Mouse (Mus musculus) ES-Bruce4 (cell line): ENCODE measurements around the gene Os9. TPM values are rescaled to one million over a fixed set of nuclear protein-coding genes. Genes with fewer than 3 reads are reported as not detected.

Experiments
- H3K27ac ChIP-seq: 2 replicates; pipeline ENCODE4 v1.5.1; 2012; ENCODE audit warnings: low read length, inconsistent platforms; ENCODE audit not compliant: insufficient read depth
- H3K27me3 ChIP-seq: 2 replicates; pipeline ENCODE4 v1.6.1; 2012; ENCODE audit warnings: mild to moderate bottlenecking, low read length, inconsistent platforms; ENCODE audit not compliant: control insufficient read depth, poor library complexity, insufficient read depth, severe bottlenecking
- H3K36me3 ChIP-seq: 2 replicates; pipeline ENCODE4 v1.6.1; 2012; ENCODE audit warnings: inconsistent platforms, mild to moderate bottlenecking, low read length, moderate library complexity; ENCODE audit not compliant: control insufficient read depth, poor library complexity, insufficient read depth, severe bottlenecking
- H3K4me1 ChIP-seq: one replicate; pipeline ENCODE4 v1.8.1; 2011; ENCODE audit warnings: low read length; ENCODE audit not compliant: control insufficient read depth, insufficient read depth
- H3K4me3 ChIP-seq: 2 replicates; pipeline ENCODE4 v1.5.1; 2011; ENCODE audit warnings: low read depth, mild to moderate bottlenecking, low read length
- H3K9ac ChIP-seq: 2 replicates; pipeline ENCODE4 v1.6.1; 2012; ENCODE audit warnings: low read depth, mild to moderate bottlenecking, inconsistent platforms; ENCODE audit not compliant: poor library complexity, severe bottlenecking
- H3K9me3 ChIP-seq: replicated peaks from 2 replicates; pipeline ENCODE4 v1.6.1; 2012; ENCODE audit warnings: mild to moderate bottlenecking, low read length, inconsistent platforms; ENCODE audit not compliant: control insufficient read depth, poor library complexity, insufficient read depth, severe bottlenecking
- CTCF ChIP-seq: IDR thresholded peaks from one replicate; pipeline ENCODE4 v1.8.1; 2011; ENCODE audit warnings: low read depth, low read length
- EP300 ChIP-seq: IDR thresholded peaks from 2 replicates; pipeline ENCODE4 v1.6.1; 2011; ENCODE audit warnings: low read depth, low read length; ENCODE audit not compliant: insufficient read depth
- POLR2A ChIP-seq: IDR thresholded peaks from one replicate; pipeline ENCODE4 v1.8.1; 2011; ENCODE audit warnings: low read length; ENCODE audit not compliant: insufficient read depth
- polyA plus RNA-seq: library from polyadenylated mRNA; stranded (reverse); fragments of >200 nt; gene quantifications from 2 replicates; pipeline ENCODE4 v1.2.4, GENCODE M21; 2011; ENCODE audit warnings: low read depth; ENCODE audit not compliant: missing spikeins, insufficient read depth, insufficient read length

Gene Os9
- polyA plus RNA-seq, 1 experiment: 16.7 TPM

DNA sequence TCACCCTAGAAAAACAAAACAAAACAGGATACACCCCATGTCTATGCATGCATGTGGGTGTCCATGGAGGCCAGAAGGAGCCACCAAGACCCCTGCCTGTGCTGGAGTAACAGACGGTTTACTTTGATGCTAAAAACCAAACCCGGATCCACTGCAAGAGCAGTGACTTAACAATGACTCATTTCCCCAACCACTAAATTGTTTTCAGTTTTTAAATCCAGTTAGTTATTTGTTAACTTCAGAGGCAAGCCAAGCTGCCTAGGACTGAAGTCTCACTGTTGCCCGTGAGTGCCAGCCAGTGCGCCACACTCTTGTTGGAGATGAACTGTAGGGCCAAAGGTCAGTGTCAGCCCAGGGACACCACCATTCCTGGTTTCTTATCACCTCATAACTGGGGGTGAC is 29.5 kb upstream of the Os9 start:
- Histone ChIP-seq H3K27me3 (no peaks in the 10 kb centered on the region), H3K27ac (no peak overlapping the region), H3K4me3 (no peak overlapping the region), H3K9ac (no peak overlapping the region), H3K9me3 (0 out of 2 replicates have a peak, but pooled peaks cover 7% of the 10 kb centered on the region), H3K36me3 (no peaks in the 10 kb centered on the region), H3K4me1 (no peaks in the 10 kb centered on the region)
- no peak for TF ChIP-seq CTCF

DNA sequence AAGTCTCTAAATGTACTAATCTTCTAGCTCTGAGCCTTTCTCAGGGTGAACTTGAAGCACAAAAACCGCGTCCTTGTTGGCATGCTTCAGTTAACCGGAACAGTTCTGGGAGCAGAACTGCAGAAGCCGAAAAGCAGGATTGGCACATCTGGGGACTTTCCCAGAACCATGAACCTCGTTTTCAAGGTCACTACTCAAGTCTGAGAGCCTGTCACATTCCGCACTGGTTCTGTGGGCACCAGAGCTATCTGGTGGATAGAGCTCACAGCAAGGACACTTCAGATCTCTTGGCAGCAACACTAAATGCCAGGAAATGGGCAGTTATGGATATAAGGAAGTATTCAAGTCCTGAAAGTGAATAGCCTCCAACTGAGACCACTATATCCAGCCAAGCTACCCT is 26.2 kb upstream of the Os9 start:
- H3K27me3 ChIP-seq: no peaks in the 10 kb centered on the region
- peaks cover 3% of the 10 kb centered on the region; the same call in 1 of the 2 replicates for H3K9me3 ChIP-seq
- no peak overlapping the region for H3K27ac ChIP-seq
- H3K4me1 ChIP-seq: no peaks in the 10 kb centered on the region
- H3K36me3 ChIP-seq: no peaks in the 10 kb centered on the region
- TF ChIP-seq EP300 (no peak), POLR2A (no peak), CTCF (no peak)
- H3K9ac ChIP-seq: no peak overlapping the region
- no peak overlapping the region for H3K4me3 ChIP-seq

DNA sequence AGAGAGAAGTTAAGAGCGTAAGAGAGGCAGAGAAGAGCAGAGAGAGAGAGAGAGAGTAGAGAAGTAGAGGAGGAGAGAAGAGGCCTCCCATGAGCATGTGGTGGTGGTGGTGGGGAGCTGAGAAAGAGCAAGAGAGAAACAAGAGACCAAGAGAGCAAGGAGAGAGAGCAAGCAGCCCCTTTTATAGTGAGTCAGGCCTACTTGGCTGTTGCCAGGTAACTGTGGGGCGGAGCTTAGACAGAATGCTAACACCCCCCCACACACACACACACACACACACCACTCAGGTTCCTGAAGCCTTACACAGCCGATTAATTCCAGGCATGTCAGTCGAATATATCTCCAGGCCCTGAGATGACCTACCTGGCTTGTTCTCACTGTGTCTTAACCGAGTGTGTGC is 24.4 kb upstream of the Os9 start:
- H3K36me3 ChIP-seq: no peaks in the 10 kb centered on the region
- H3K9me3 ChIP-seq: no peaks in the 10 kb centered on the region; the same call in 1 of the 2 replicates
- H3K9ac ChIP-seq: no peak overlapping the region
- no peaks in the 10 kb centered on the region for H3K27me3 ChIP-seq
- no peaks in the 10 kb centered on the region for H3K4me1 ChIP-seq
- H3K4me3 ChIP-seq: no peak overlapping the region
- TF ChIP-seq POLR2A: no peak
- H3K27ac ChIP-seq: no peak overlapping the region

DNA sequence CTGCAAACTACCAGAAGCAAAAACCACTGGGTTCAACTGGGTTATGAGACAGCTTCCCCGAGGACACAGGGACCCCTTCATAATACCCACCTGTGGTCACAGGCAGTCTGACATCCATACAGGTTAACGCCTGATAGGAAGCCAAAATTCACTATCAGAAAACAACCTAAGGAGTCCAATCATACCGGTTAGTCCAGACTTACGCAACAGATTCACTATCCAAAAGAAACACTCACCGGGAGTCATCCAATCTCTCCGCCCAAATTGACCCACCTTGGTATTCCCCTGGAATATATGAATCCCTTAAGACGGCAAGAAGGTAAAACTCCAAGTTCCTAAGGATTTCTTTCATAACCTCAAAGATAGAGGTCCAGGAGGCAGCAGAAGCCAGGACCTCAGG is 23.6 kb upstream of the Os9 start:
- Histone ChIP-seq H3K27ac (no peak overlapping the region), H3K36me3 (no peaks in the 10 kb centered on the region), H3K4me1 (no peaks in the 10 kb centered on the region), H3K27me3 (no peaks in the 10 kb centered on the region), H3K4me3 (no peak overlapping the region), H3K9me3 (no peaks in the 10 kb centered on the region; the same call in 1 of the 2 replicates), H3K9ac (no peak overlapping the region)
- TF ChIP-seq EP300: no peak

DNA sequence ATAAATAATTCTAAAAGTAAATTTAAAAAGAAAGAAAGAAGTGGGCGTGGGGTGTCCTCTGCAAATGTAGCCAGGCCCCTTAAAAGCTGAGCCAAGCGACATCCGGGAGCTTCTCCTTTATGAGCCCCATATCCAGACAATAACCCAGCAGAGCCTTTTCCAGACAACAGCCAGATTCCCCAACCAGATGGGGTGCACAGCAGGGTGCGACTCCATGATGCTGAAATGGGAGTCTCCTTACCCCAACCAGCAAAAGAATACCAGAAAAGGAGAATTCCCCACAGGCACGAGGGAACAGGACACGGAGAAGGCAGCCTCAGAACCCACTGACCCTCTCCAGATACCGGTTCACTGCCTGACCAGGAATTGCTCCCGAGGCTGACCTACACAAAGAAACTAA is 22.3 kb upstream of the Os9 start:
- Histone ChIP-seq H3K27ac (no peak overlapping the region), H3K36me3 (no peaks in the 10 kb centered on the region), H3K4me3 (no peak overlapping the region), H3K9ac (no peak overlapping the region), H3K9me3 (no peaks in the 10 kb centered on the region; the same call in 1 of the 2 replicates), H3K27me3 (no peaks in the 10 kb centered on the region), H3K4me1 (no peaks in the 10 kb centered on the region)
- TF ChIP-seq EP300: no peak
- no peak for TF ChIP-seq CTCF

DNA sequence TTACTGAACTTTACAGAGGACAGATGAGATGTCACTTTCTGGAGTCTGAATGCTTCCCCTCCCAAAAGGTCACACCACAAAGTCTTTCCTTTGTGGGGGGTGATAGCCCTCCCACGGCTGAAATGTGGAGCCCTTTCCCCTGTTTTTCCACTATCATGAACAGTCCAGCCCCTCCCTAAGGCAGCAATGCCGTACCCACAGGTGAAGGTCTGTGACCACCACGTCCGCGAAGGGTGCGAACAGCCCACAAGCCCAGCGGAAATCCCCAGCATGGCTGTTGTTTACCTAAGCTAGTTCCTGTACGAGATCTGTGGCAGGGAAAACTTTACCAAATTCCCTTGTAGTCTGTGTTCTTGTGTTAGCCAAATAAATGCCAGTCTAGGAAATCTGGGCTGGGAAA is 20.6 kb upstream of the Os9 start:
- Histone ChIP-seq H3K4me3 (no peak overlapping the region), H3K4me1 (no peaks in the 10 kb centered on the region), H3K36me3 (no peaks in the 10 kb centered on the region), H3K27ac (no peak overlapping the region), H3K9ac (no peak overlapping the region), H3K27me3 (no peaks in the 10 kb centered on the region), H3K9me3 (no peaks in the 10 kb centered on the region; the same call in 1 of the 2 replicates)
- no peak for TF ChIP-seq CTCF
- TF ChIP-seq EP300: no peak
- TF ChIP-seq POLR2A: no peak

DNA sequence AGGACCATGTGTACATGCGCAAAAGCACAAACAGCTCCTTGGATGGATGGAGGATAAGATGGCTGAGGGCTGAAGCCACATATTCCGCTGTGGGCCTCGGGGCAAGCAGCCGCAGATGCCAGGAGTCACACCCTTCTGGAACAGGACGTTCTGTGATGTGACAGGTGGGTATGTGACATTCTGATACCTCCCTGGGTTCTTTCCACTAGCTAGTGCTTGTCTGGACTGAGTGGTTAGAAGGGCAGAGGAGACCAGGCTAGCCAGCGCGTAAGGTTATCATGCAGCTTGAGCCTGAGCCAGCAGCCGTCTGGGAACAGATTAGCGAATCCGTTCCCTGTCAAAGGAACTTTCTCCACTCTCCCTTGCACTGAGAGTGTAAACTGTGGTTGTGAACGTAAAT is 20.0 kb upstream of the Os9 start:
- Histone ChIP-seq H3K4me1 (no peaks in the 10 kb centered on the region), H3K9me3 (no peaks in the 10 kb centered on the region; the same call in 1 of the 2 replicates), H3K27me3 (no peaks in the 10 kb centered on the region), H3K27ac (no peak overlapping the region), H3K4me3 (no peak overlapping the region), H3K9ac (no peak overlapping the region), H3K36me3 (no peaks in the 10 kb centered on the region)
- TF ChIP-seq CTCF (no peak), EP300 (no peak), POLR2A (no peak)
